Mouse (Mus musculus): ENCODE measurements around the gene Gm11146. TPM values are rescaled to one million over a fixed set of nuclear protein-coding genes. Genes with fewer than 3 reads are reported as not detected.
A peak's percentile ranks its signal among the peaks of the same experiment; 100 is the strongest.

The Gm11146 gene
- total and polyA plus RNA-seq, 2 experiments, result not detected

DNA sequence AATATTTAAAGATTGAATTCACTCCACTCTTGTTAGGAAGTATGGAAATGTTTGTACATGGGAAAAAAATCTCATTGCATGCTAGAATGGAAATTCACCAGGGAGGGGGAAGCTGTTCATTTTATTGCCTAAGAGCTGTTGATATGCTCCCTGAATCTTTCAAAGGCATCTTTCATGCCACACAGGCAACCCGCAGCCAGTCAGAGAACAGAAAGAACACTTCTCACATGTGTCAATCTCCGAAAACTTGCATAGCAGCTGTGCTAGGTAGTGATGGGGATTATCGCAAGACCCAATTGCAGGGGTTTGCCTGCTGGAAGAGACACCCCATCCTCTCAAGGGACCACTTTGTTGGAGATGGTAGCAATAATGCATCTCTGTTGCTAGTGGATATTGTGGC, 8.9 kb downstream of the Gm11146 start:
- H3K27me3 ChIP-seq (ENCODE audit: control insufficient read depth, insufficient read depth, low read length), result no peaks in the 10 kb centered on the region
- H3K36me3 ChIP-seq (ENCODE audit: control insufficient read depth, insufficient read depth, low read length), result no peaks in the 10 kb centered on the region
- TF ChIP-seq CTCF (IDR thresholded peaks at IDR 0.05; ENCODE audit: low read depth, low read length) (no peak), POLR2A (IDR thresholded peaks at IDR 0.05; ENCODE audit: extremely low read depth, insufficient read depth, low read length) (no peak)
- H3K4me3 ChIP-seq (ENCODE audit: insufficient read depth, low read depth, low read length), result no peak overlapping the region
- no peaks in the 10 kb centered on the region for H3K4me1 ChIP-seq (ENCODE audit: control insufficient read depth, insufficient read depth, low read length)
- no peak overlapping the region for H3K27ac ChIP-seq (replicated peaks; ENCODE audit: insufficient read depth, low read depth, low read length)
- no peak for DNase-seq (ENCODE audit: extremely low read depth, low read depth, low spot score)
- WGBS, result 97% methylated on average over 3 of the region's 3 CpGs
- no peak overlapping the region for H3K9ac ChIP-seq (ENCODE audit: low read depth, low read length)
- no peaks in the 10 kb centered on the region; the same call in 1 of the 2 replicates for H3K79me2 ChIP-seq (ENCODE audit: control insufficient read depth, insufficient read depth, low read length)

DNA sequence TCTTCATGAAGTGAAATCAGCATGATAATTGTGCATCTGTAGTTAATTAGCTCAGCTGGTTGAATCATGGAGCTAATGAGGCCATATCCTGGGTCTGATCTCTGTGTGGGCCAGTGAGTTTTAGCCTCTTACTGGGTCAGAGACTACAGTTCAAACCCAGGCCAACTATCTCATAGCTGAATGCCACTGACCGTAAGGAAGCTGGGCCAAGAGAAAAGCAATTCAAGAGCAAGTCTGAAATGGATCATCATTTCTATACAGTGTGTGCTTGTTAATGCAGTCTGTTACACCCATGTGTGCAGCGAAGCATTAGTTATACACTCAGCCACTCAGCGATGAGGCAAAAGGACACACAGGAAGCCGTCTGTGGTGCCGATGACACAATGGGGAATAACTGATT, 28.9 kb downstream of the Gm11146 start:
- no peaks in the 10 kb centered on the region for H3K27me3 ChIP-seq (ENCODE audit: control insufficient read depth, insufficient read depth, low read length)
- H3K36me3 ChIP-seq (ENCODE audit: control insufficient read depth, insufficient read depth, low read length), result no peaks in the 10 kb centered on the region
- no peak overlapping the region for H3K27ac ChIP-seq (replicated peaks; ENCODE audit: insufficient read depth, low read depth, low read length)
- no peaks in the 10 kb centered on the region for H3K4me1 ChIP-seq (ENCODE audit: control insufficient read depth, insufficient read depth, low read length)
- no peak overlapping the region for H3K4me3 ChIP-seq (ENCODE audit: insufficient read depth, low read depth, low read length)
- 76% methylated on average over 5 of the region's 5 CpGs for WGBS
- H3K9ac ChIP-seq (ENCODE audit: low read depth, low read length), result no peak overlapping the region
- DNase-seq (ENCODE audit: extremely low read depth, low read depth, low spot score), result no peak
- TF ChIP-seq CTCF (IDR thresholded peaks at IDR 0.05; ENCODE audit: low read depth, low read length), result no peak
- no peak for TF ChIP-seq POLR2A (IDR thresholded peaks at IDR 0.05; ENCODE audit: extremely low read depth, insufficient read depth, low read length)
- H3K79me2 ChIP-seq (ENCODE audit: control insufficient read depth, insufficient read depth, low read length), result no peaks in the 10 kb centered on the region

DNA sequence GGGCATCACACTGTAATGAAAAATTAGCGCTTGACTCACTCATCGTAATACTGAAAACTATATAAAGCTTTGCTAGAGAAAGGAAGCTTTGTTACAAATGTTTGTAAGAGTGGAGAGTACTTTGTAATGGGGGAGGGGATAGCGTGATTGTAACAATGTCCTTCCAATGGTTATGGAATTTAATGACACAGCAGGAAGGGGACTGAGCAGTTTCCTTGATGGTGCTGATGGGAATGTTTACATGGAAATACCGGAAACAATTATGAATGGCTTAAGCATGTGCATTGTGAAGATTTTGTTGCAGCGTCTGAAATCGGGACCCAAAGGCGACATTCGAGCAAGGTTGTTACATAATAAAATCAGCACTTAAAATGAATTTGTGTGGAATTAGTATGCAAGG, 32.4 kb downstream of the Gm11146 start:
- DNase-seq (ENCODE audit: extremely low read depth, low read depth, low spot score), result no peak
- Histone ChIP-seq H3K27ac (replicated peaks; ENCODE audit: insufficient read depth, low read depth, low read length) (peak overlapping the region; percentile 63), H3K79me2 (ENCODE audit: control insufficient read depth, insufficient read depth, low read length) (no peaks in the 10 kb centered on the region), H3K4me1 (ENCODE audit: control insufficient read depth, insufficient read depth, low read length) (no peaks in the 10 kb centered on the region), H3K4me3 (ENCODE audit: insufficient read depth, low read depth, low read length) (no peak overlapping the region), H3K9ac (ENCODE audit: low read depth, low read length) (no peak overlapping the region), H3K27me3 (ENCODE audit: control insufficient read depth, insufficient read depth, low read length) (no peaks in the 10 kb centered on the region), H3K36me3 (ENCODE audit: control insufficient read depth, insufficient read depth, low read length) (no peaks in the 10 kb centered on the region)
- WGBS, result 88% methylated on average over 8 of the region's 8 CpGs
- no peak for TF ChIP-seq POLR2A (IDR thresholded peaks at IDR 0.05; ENCODE audit: extremely low read depth, insufficient read depth, low read length)
- no peak for TF ChIP-seq CTCF (IDR thresholded peaks at IDR 0.05; ENCODE audit: low read depth, low read length)

DNA sequence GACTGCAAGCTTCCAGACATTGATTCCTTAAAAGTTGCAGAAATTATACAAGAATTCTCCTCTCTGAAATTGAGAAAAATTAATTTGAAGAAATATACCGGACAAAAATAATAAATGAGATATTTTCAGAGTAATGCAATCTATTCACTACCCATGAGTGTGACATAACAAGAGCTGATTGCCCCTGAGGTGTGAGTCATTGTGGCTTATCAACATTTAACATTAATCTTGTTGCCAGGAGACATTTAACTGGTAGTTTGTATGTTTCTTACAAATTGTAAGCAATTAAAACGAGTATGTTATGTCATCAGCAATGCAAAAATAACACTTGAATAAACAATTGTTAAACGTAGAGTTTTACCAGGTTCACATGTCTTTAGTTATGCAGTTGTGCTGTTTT, 33.5 kb downstream of the Gm11146 start:
- Histone ChIP-seq H3K79me2 (ENCODE audit: control insufficient read depth, insufficient read depth, low read length) (no peaks in the 10 kb centered on the region), H3K4me3 (ENCODE audit: insufficient read depth, low read depth, low read length) (no peak overlapping the region), H3K36me3 (ENCODE audit: control insufficient read depth, insufficient read depth, low read length) (no peaks in the 10 kb centered on the region), H3K4me1 (ENCODE audit: control insufficient read depth, insufficient read depth, low read length) (no peaks in the 10 kb centered on the region), H3K9ac (ENCODE audit: low read depth, low read length) (no peak overlapping the region), H3K27ac (replicated peaks; ENCODE audit: insufficient read depth, low read depth, low read length) (no peak overlapping the region), H3K27me3 (ENCODE audit: control insufficient read depth, insufficient read depth, low read length) (no peaks in the 10 kb centered on the region)
- WGBS, result 74% methylated on average over 3 of the region's 3 CpGs
- TF ChIP-seq CTCF (IDR thresholded peaks at IDR 0.05; ENCODE audit: low read depth, low read length) (no peak), POLR2A (IDR thresholded peaks at IDR 0.05; ENCODE audit: extremely low read depth, insufficient read depth, low read length) (no peak)
- DNase-seq (ENCODE audit: extremely low read depth, low read depth, low spot score), result no peak

DNA sequence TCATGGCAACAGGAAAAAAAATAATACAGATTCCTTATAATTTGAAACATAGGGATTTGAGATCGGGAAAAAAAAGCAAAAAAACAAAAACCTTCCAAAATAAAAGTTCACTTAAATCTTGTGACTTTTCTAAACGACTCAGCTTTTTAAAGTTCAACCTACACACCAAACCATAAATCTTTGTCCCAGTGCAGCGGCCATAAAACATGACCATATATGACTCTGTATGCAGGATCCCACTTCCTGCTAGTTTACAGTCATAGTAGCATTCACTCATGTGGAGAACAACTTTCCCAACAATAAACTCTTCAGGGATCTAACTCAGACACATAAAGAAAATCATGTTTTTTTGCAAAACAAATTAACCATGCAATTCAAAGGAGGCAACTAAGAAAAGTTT, 39.0 kb downstream of the Gm11146 start:
- WGBS, result 94% methylated on average over 3 of the region's 3 CpGs
- TF ChIP-seq POLR2A (IDR thresholded peaks at IDR 0.05; ENCODE audit: extremely low read depth, insufficient read depth, low read length), result no peak
- TF ChIP-seq CTCF (IDR thresholded peaks at IDR 0.05; ENCODE audit: low read depth, low read length), result no peak
- Histone ChIP-seq H3K27me3 (ENCODE audit: control insufficient read depth, insufficient read depth, low read length) (no peaks in the 10 kb centered on the region), H3K4me1 (ENCODE audit: control insufficient read depth, insufficient read depth, low read length) (no peaks in the 10 kb centered on the region), H3K36me3 (ENCODE audit: control insufficient read depth, insufficient read depth, low read length) (no peaks in the 10 kb centered on the region), H3K4me3 (ENCODE audit: insufficient read depth, low read depth, low read length) (no peak overlapping the region), H3K79me2 (ENCODE audit: control insufficient read depth, insufficient read depth, low read length) (no peaks in the 10 kb centered on the region), H3K9ac (ENCODE audit: low read depth, low read length) (no peak overlapping the region), H3K27ac (replicated peaks; ENCODE audit: insufficient read depth, low read depth, low read length) (no peak overlapping the region)
- DNase-seq (ENCODE audit: extremely low read depth, low read depth, low spot score), result no peak

DNA sequence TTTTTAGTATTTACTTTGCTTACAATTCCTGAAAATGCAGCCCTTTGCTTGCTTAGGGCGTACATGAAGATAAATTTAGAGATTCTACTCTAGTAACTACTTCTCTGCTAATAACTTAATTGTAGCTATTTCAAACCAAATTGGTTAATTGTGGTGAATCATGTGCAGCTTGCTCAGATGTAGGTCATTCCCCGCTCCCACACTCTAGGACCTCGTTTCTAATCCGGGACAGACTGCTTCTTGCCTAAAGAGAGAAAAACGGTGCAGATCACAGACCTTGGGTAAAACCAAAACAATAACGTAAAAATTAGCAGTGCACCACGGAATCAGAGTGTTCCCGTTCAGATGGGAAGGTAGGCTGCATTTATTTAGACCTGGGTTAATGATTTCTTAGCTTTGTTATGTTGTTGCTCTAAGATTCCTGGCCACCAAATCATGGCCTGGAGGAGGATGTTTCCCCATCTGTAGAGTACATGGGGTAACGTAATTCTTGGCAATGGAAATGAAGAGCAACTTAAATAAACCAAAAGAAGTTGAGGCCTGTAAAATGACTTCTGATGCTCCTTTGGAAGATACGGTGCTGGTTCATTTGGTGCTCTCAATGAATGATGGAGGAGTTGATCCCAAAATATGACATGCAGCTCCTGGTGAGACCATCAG, 45.3 kb downstream of the Gm11146 start:
- no peak overlapping the region for H3K9ac ChIP-seq (ENCODE audit: low read depth, low read length)
- WGBS, result 84% methylated on average over 10 of the region's 10 CpGs
- no peaks in the 10 kb centered on the region for H3K4me1 ChIP-seq (ENCODE audit: control insufficient read depth, insufficient read depth, low read length)
- no peaks in the 10 kb centered on the region; the same call in 1 of the 2 replicates for H3K79me2 ChIP-seq (ENCODE audit: control insufficient read depth, insufficient read depth, low read length)
- no peak overlapping the region for H3K27ac ChIP-seq (replicated peaks; ENCODE audit: insufficient read depth, low read depth, low read length)
- H3K36me3 ChIP-seq (ENCODE audit: control insufficient read depth, insufficient read depth, low read length), result no peaks in the 10 kb centered on the region
- TF ChIP-seq CTCF (IDR thresholded peaks at IDR 0.05; ENCODE audit: low read depth, low read length), result no peak
- TF ChIP-seq POLR2A (IDR thresholded peaks at IDR 0.05; ENCODE audit: extremely low read depth, insufficient read depth, low read length), result no peak
- no peak overlapping the region for H3K4me3 ChIP-seq (ENCODE audit: insufficient read depth, low read depth, low read length)
- DNase-seq (ENCODE audit: extremely low read depth, low read depth, low spot score), result peak; percentile 38
- H3K27me3 ChIP-seq (ENCODE audit: control insufficient read depth, insufficient read depth, low read length), result no peaks in the 10 kb centered on the region

Measured in liver, adult 2 months (tissue).